Mouse (Mus musculus) kidney, postnatal 10 days (tissue): ENCODE measurements at regions not wholly inside any gene's neighbourhood (a gene's known extent, or its start where the extent isn't known, plus 50 kb on each side); places are given as distances from the start of the nearest gene placed in this dataset.
A peak's percentile ranks its signal among the peaks of the same experiment; 100 is the strongest.

Experiments
- DNase-seq: peaks from one replicate; pipeline ENCODE4 v3.0.0; 2021; ENCODE audit warnings: mixed read lengths

GRCm38 (mm10) chr3:34522054-34522684 is 128.0 kb upstream of the Sox2 start:
- no peak for DNase-seq

DNA sequence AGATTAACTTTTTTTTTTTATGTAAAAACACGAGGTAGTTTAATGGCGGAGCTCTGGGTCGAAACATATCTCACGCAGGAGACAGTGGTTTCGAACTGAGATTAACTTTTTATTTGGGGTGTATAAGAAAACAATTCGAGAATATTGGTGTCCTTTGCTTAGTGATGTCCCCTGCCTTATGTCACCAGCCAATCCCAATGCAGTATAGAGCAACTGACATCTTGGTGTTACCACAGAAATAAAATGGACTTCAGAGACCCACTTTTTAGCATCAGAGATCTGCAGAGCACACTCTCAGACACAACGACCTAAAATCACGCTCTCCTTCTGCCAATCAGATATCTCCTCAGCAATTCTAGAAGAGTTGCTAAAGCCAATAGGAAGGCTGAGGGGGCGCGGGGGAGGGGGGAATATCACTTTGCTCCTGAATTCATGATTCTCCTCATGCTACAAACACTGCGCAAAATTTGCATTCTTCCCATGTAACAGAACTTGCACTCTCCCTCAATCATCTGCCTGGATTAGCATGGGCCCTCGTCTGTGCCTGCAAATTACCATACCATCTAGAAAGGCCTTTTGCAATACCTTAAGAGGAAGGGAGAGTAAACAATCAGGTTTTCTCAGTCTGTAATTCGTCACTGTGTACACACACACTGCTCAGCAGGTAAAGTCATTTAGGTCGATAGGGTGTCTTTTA is 128.7 kb upstream of the Sox2 start:
- no peak for DNase-seq

DNA sequence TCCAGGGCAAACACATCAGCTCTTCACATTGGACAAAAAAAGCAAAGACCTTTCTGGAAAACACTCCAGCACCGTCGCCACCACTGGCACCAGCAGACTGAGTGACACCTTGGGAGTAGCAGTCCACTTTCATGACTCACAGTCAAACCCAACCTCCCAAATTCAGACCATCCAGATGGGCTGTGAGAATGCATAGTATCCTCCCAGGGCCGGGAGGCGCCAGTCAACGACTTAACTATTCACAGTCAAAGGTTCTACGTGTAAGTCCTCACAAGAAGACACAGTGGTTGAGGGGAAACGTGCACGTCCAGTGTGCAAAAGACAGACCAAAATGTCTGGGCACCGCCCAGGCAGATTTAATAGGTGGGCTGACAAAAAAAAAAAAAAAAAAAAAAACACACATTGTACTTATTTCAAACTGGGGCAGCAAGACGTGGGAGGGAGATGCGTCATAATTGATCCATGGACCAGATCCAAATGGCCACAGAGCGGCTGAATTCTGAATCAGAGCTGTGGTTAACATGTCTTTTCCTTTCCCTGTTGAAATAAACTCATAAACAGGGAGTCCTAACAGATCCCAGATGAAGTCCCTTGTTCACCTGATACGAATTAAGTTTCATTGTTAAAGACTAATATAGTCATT is 137.6 kb upstream of the Sox2 start:
- DNase-seq, result no peak

DNA sequence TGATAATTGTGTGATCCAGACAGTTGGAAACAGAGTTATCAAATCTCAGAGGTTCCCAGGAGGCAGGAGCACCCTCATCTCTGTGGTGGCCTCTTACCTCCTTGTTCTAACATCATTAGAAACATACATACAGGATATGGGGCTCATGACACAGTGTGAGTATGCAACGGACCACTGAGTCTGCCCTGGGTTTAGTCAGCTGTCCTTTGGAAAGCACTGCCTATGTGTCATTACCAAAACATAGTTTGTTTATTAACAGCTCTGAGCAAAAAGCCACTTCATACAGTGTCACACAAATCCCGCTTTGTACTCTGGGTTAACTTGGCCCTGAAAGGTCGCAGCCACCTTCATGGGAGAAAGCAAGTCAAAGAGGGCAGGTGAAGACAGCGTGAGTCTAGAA is 139.5 kb upstream of the Sox2 start:
- DNase-seq, result no peak

GRCm38 (mm10) chr3:34509160-34509559 is 141.0 kb upstream of the Sox2 start:
- DNase-seq, result no peak

DNA sequence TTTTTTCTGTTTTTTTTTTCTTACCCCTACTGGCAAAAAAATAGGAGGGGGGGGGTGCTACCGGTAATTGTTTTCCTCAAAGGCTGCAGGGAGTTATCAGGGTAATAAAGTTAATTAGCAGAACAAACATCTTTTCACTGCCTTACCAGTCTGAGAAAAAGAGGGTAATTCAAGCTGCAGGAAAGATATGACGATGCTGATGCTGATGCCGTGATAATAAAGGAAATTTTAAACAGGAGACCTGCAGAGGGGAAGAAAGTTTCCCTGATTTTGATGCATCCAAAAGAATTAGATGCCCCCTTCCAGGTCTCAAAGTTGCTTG is 145.7 kb upstream of the Sox2 start:
- DNase-seq, result no peak

DNA sequence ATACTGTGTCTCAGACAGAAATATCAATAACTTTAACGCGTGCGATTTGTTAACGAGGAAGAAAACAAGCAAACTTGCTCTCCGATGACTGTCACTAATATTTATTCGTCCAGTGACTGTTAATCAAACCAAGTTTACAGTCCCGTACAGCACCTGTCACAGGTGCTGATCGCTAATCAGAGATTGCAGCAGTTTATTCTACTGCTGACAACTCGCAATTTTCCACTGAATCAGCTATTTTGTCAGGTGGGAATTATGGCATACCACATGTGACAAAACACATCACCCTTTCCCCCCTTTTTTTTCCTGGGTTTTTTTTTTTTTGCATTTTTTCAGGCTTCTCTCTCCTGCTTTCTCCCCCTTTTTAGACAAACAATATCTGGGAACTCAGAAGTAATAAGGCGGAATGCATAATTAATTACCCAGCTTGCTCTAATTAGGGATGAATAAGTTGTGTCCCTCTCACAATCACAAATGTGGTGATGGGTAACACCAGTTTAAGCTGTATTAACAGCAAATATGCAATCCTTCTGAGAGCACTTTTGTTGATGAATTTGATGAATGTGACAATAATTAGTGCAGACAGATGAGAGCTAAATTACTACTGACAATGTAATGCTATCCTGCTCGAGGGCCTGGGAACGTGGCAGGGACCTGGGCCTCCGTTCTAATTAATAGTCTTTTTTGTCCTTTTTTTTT is 146.2 kb upstream of the Sox2 start:
- no peak for DNase-seq

GRCm38 (mm10) chr3:34496839-34497238 is 153.4 kb upstream of the Sox2 start:
- no peak for DNase-seq

DNA sequence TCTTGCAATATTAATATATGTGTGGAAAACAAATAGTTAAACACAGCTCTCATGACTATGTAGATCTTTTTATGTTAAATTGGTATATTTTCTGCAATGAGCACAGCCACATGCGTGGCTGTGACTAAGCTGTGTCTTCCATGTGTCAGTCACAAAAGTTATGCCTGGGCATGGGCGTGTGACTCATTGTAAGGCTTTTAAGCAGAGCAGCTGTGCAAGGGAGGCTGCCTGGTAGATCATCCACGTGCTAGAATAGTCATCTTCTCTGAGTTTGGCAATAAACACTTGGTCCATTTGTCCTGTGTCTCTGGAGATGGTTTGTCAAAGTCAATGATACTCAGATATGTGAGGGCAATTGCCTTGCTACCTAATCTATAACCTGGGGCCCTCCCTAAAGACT is 154.6 kb upstream of the Sox2 start:
- DNase-seq, result no peak

GRCm38 (mm10) chr3:34493921-34494320 is 156.3 kb upstream of the Sox2 start:
- no peak for DNase-seq

DNA sequence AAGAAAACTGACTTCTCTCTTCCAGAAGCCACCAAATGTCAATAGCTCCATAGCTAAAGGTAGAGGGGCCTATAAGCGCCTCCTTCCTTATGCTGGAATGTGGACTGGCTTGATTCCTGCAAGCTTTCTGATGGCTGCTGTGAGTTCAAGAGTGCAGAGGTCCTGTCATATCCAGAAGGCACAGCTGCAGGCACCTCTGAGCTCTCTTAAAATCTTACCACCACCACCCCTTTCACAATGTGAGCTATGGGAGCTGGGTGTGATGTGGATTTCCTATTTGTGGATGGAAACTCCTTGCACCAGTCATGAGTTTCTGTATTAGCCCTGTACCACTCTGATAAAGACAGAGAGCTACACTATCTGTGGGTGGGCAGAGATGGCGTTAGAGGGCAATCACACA is 161.2 kb upstream of the Sox2 start:
- DNase-seq, result no peak

- peak; percentile 9 for DNase-seq
Observed at GRCm38 (mm10) chr3:34486441-34487050, 163.7 kb upstream of the Sox2 start.

DNA sequence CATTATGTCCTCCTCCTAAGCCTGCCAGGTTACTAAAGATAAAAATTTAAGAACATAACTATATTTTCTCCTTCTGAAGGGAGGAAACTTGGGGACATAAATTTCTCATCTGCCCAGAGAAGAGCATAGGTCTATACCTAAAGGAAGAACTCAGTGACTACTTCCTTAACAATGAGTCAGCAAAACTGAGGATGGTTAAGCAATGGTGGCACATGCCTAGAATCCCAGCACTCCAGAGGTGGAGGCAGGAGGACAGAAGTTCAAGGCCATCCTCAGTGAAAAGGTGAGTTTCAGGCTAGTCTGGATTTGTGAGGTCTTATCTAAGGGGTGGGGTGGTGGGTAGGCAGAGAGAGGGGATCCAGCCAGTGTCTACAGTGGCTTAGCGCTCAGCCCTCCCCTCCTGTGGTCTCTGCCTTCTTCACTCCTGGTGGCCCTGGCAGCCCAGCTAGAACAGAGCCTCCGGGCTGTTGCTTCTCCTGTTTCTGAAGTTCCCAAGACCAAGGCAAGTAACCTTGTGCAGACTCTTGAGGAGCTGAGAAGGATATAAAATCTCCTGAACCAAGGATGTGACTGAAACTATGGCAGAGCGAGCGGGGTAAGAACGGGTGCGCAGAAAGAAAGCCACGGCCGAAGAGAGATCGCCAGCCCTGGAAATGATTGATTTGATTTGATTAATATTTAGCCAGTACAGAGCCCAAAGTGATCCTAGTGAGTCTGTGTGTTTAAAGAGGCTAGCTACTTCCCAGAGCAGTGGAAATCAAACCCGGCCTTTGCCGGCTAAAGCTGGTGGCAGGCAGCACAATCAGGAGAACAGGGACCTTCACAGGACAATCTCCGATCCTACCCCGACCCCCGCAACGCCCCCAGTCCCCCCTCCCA is 164.6 kb upstream of the Sox2 start:
- DNase-seq, result peak; percentile 41

- no peak for DNase-seq
Observed at GRCm38 (mm10) chr3:34483934-34484333, 166.3 kb upstream of the Sox2 start.

DNA sequence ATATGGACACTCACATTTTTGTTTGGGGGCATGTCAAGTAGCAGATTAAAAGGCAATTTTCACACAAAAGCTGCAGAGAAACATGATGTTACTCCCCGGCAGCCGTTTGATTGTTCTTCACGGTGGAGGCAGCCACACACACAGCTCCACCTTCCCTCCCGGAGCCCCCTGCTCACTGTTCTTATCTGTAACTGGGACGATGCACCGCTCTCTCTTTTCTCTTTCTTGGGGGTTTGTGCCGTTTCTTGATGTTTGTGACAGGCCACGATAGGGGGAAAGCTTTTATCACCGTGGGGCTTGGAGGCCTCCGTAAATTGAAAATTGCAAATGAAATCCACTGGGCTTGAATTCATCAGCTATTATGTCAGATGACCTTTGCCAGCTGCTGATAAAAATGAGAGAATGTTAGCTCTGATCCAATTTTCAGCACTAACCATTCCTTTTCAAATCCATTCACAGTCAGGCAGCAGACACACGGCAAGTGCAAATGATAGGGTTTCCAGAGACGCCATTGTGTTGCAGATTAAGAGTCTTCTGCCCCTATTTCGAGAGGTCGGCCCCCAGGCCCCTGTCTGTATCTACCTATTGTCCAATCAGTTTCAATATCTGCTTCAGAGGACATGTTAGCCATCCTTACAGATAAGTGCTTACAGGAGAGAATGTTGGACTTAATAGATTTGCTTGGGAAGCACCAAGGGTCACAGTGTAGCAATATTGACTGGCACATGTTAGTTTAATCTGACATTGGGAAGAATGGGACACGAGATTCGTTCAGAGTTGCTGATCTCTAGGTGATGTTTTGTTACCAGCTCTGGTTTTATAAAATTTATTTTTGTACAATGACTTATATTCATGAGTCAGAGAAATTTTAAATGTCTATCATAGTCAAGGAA is 168.1 kb upstream of the Sox2 start:
- no peak for DNase-seq

DNA sequence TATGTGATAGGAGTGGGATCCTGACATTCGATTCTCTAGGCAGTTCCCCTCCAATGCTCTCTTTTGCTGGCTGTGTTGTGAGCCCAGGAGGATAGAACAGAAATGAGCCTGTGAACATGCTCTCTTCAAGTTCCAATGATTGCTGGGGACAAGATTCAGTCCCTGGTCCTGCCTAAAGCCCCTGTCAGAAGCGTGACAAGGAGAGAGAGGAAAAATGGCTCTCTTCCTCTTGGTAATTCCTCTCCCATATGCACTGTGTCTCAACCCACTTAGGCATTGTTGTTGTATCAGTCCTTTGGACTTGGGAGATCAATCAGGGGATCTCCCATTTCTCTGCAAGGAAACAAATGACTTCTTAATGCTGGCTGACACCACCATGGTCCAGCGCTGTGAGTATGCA is 168.9 kb upstream of the Sox2 start:
- DNase-seq, result no peak

DNA sequence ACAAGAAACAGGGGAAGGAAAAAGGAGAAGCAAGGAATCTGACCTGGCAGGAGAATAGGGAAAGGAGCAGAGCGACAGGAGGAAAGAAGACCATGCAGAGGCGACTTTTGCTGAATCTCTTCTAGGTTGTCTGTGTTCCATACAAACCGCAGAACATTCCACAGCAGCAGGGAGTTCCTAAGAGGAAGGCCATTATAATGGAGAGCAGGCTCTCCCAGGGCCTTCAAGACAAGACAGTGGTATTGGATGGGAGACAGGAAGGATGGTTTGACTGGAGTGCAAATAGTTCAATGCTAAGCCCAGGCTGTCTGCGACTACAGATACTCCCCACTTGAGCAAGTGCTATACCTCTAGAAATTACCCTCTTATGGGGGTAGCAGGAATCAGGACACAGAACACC is 176.1 kb upstream of the Sox2 start:
- no peak for DNase-seq

DNA sequence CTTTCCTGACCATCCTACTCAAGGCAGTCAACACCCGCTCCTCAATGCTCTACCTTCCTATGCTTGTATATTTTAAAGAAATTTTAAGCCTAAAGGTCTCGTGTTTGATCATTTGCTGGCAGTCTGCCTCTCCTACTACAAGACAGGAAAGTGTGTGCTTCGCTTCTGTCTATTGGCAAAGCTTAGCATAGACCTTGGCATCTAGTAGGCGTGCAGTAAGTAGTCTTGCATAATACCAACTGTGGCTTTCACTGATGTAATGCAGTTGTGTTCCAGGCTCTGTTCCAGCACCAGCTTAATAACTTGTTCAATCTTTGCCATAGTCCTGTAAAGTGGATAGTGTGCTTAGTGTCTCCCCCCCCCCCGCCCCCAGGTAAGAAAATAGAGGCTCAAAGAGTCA is 179.5 kb upstream of the Sox2 start:
- no peak for DNase-seq

DNA sequence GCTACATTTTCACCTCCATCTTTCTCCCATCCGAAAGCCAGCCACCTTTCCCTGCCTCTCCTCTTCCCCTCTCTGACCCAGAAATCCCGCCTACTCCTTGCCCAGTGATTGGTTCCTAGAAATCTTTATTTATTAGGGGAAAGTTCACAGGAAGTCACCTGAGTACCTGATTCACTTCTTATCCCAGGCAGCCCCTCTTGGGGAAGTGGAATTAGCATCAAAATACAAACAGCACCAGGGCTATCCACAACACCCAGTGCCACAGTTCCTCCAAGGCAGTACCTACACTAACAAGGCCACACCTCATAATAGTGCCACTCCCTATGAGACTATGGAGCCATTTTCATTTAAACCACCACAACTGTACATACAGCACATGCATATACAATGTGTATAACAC is 180.3 kb upstream of the Sox2 start:
- no peak for DNase-seq

DNA sequence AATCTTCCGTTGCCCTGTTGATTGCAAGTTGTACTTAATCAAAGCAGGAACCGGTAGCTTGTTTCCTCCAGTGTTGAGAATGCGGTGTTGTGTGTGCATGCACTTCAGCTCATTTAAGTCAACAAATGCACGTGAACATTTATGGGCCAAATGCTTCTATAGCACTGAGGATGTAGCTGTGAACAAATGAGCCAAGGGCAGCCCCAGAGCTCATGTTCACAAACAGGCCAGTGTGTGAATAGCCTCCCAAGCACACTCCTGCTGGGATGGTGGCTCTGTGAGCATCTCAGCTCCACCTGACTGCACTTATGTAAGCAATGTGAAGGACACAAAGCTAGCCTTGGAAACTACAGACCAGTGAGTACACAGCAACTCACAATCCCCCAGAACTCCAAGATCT is 183.9 kb upstream of the Sox2 start:
- DNase-seq, result no peak

GRCm38 (mm10) chr3:34465040-34465831 is 185.0 kb upstream of the Sox2 start:
- DNase-seq, result no peak
